Mouse (Mus musculus): Measurements from ENCODE around the gene Gpc6.

GRCm38 (mm10) chr14:117990203-117990602 lies 1065.1 kb downstream of the Gpc6 start:
- no peak for TF ChIP-seq CTCF (IDR thresholded peaks at IDR 0.05; ENCODE audit: low read depth)
- no peak for TF ChIP-seq EP300 (optimal IDR thresholded peaks at IDR 0.05)

All from stomach, postnatal 0 days (tissue).